Mouse (Mus musculus): ENCODE data around the gene Cd2bp2.

GRCm38 (mm10) chr7:127228615-127229303 is 32.9 kb upstream of the Cd2bp2 start:
- TF ChIP-seq CTCF (IDR thresholded peaks at IDR 0.05; ENCODE audit: low read depth) (peak; percentile 83), EP300 (IDR thresholded peaks at IDR 0.05; ENCODE audit: low read depth) (no peak)
